Mouse (Mus musculus) embryonic stem cell, embryonic (primary cell): ENCODE data around the gene Rsu1.

Source experiments
- CTCF ChIA-PET, 4 experiments: fragments of 300-600 bp in 2 of 4; fragments of 350-600 bp in 2 of 4; sonication (Branson Sonifier 250); formaldehyde crosslinking; loops; one replicate each; lab custom pipeline; 2022; ENCODE audit warnings: inconsistent platforms in 2 of 4; lab: Charles Lee
- POLR2A ChIA-PET, 4 experiments: fragments of 300-600 bp in 2 of 4; fragments of 350-600 bp in 2 of 4; sonication (Branson Sonifier 250); formaldehyde crosslinking; loops; one replicate each; lab custom pipeline; 2022; ENCODE audit warnings: antibody characterized with exemption in 4 of 4, inconsistent platforms in 1 of 4; lab: Charles Lee

Rsu1 gene

GRCm38 (mm10) chr2:13234796-13235195 lies 36.4 kb downstream of the Rsu1 start:
- CTCF ChIA-PET, result interaction anchor here in 1 of 4 experiments (0.5 kb wide), 1 partner anchor 219 kb away, joined by 4 read pairs; no protein-coding TSS in a partner anchor
- POLR2A ChIA-PET, result interaction anchor here in 1 of 4 experiments (1.1 kb wide), 1 partner anchor 36 kb away, joined by 3 read pairs; the partner anchor contains the start of gene Rsu1

- CTCF ChIA-PET, result interaction anchor here in 1 of 4 experiments (0.7 kb wide), 1 partner anchor 10 kb away, joined by 3 read pairs; no protein-coding TSS in a partner anchor
- POLR2A ChIA-PET, result no interaction called here
Measured at GRCm38 (mm10) chr2:13233902-13234301, 37.3 kb downstream of the Rsu1 start.

- ChIA-PET POLR2A (no interaction called here), CTCF (no interaction called here)
Measured at GRCm38 (mm10) chr2:13233254-13233835, 37.9 kb downstream of the Rsu1 start.

GRCm38 (mm10) chr2:13232305-13232704 lies 38.9 kb downstream of the Rsu1 start:
- POLR2A ChIA-PET, result no interaction called here
- CTCF ChIA-PET, result interaction anchor here in 1 of 4 experiments (0.6 kb wide), 1 partner anchor 1102 kb away, joined by 3 read pairs; no protein-coding TSS in a partner anchor

GRCm38 (mm10) chr2:13229686-13230085 lies 41.5 kb downstream of the Rsu1 start:
- CTCF ChIA-PET, result no interaction called here
- POLR2A ChIA-PET, result no interaction called here

GRCm38 (mm10) chr2:13226031-13226430 lies 45.2 kb downstream of the Rsu1 start:
- CTCF ChIA-PET, result no interaction called here
- POLR2A ChIA-PET, result no interaction called here

GRCm38 (mm10) chr2:13224546-13224945 lies 46.7 kb downstream of the Rsu1 start:
- ChIA-PET POLR2A (interaction anchor here in 2 of 4 experiments (0.8 to 1.2 kb wide), 2 partner anchors 8 kb away, joined by 3 read pairs; no protein-coding TSS in a partner anchor), CTCF (interaction anchor here in 1 of 4 experiments (0.8 kb wide), 1 partner anchor 13 kb away, joined by 3 read pairs; no protein-coding TSS in a partner anchor)

- ChIA-PET POLR2A (interaction anchor here in 2 of 4 experiments (0.7 to 0.8 kb wide), 2 partner anchors 14 to 154 kb away, joined by 3 to 4 read pairs; no protein-coding TSS in a partner anchor), CTCF (interaction anchor here in 2 of 4 experiments (0.5 to 0.6 kb wide), 2 partner anchors 11 to 1176 kb away, joined by 3 read pairs; no protein-coding TSS in a partner anchor)
Measured at GRCm38 (mm10) chr2:13223451-13223850, 47.8 kb downstream of the Rsu1 start.

GRCm38 (mm10) chr2:13220141-13220540 lies 51.1 kb downstream of the Rsu1 start:
- ChIA-PET POLR2A (no interaction called here), CTCF (no interaction called here)

GRCm38 (mm10) chr2:13218112-13218511 lies 53.1 kb downstream of the Rsu1 start:
- POLR2A ChIA-PET, result no interaction called here
- CTCF ChIA-PET, result interaction anchor here in 1 of 4 experiments (0.5 kb wide), 1 partner anchor 10 kb away, joined by 3 read pairs; no protein-coding TSS in a partner anchor

- POLR2A ChIA-PET, result interaction anchor here in 1 of 4 experiments (1.1 kb wide), 1 partner anchor 19 kb away, joined by 3 read pairs; no protein-coding TSS in a partner anchor
- CTCF ChIA-PET, result interaction anchor here in 1 of 4 experiments (0.5 kb wide), 1 partner anchor 16 kb away, joined by 3 read pairs; no protein-coding TSS in a partner anchor
Measured at GRCm38 (mm10) chr2:13206825-13207224, 64.4 kb downstream of the Rsu1 start.

- CTCF ChIA-PET, result interaction anchor here in 1 of 4 experiments (0.5 kb wide), 1 partner anchor 15 kb away, joined by 3 read pairs; no protein-coding TSS in a partner anchor
- POLR2A ChIA-PET, result interaction anchor here in 1 of 4 experiments (1.1 kb wide), 1 partner anchor 19 kb away, joined by 3 read pairs; no protein-coding TSS in a partner anchor
Measured at GRCm38 (mm10) chr2:13206367-13206766, 64.8 kb downstream of the Rsu1 start.

GRCm38 (mm10) chr2:13202805-13203475 lies 68.3 kb downstream of the Rsu1 start:
- ChIA-PET POLR2A (no interaction called here), CTCF (no interaction called here)

- POLR2A ChIA-PET, result no interaction called here
- CTCF ChIA-PET, result interaction anchor here in 1 of 4 experiments (0.6 kb wide), 1 partner anchor 145 kb away, joined by 5 read pairs; no protein-coding TSS in a partner anchor
Measured at GRCm38 (mm10) chr2:13199713-13200112, 71.5 kb downstream of the Rsu1 start.

- ChIA-PET POLR2A (no interaction called here), CTCF (no interaction called here)
Measured at GRCm38 (mm10) chr2:13199033-13199432, 72.2 kb downstream of the Rsu1 start.

- POLR2A ChIA-PET, result no interaction called here
Measured at GRCm38 (mm10) chr2:13195540-13195939, 75.7 kb downstream of the Rsu1 start.

GRCm38 (mm10) chr2:13192157-13192556 lies 79.1 kb downstream of the Rsu1 start:
- POLR2A ChIA-PET, result interaction anchor here in 3 of 4 experiments (0.6 to 1.8 kb wide), 4 partner anchors 23 to 304 kb away, joined by 3 to 4 read pairs (median 3); no protein-coding TSS in a partner anchor
- CTCF ChIA-PET, result interaction anchor here (0.6 to 1.2 kb wide), 9 partner anchors 24 to 1617 kb away, joined by 3 to 7 read pairs (median 4); partner anchors contain the start of genes C1ql3 (in 1 of the 4) and Pter (in 1 of the 4)

More at GRCm38 (mm10) chr2:13195540-13195939, 75.7 kb downstream of the Rsu1 start:
- CTCF ChIA-PET, result no interaction called here

GRCm38 (mm10) chr2:13190767-13191166 lies 80.4 kb downstream of the Rsu1 start:
- CTCF ChIA-PET, result interaction anchor here in 1 of 4 experiments (0.7 kb wide), 1 partner anchor 16 kb away, joined by 3 read pairs; no protein-coding TSS in a partner anchor
- POLR2A ChIA-PET, result interaction anchor here in 1 of 4 experiments (1.8 kb wide), 1 partner anchor 22 kb away, joined by 4 read pairs; no protein-coding TSS in a partner anchor
